Mouse (Mus musculus) liver, postnatal 0 days (tissue): Measurements from ENCODE around the gene Rnase13. TPM values are rescaled to one million over a fixed set of nuclear protein-coding genes. Genes with fewer than 3 reads are reported as not detected.

Experiments
- ATAC-seq: fragments of 200-750 bp; cut with Nextera tagmentation; 2 replicates; pipeline ENCODE4 v1.8.0; 2017; ENCODE audit warnings: mild to moderate bottlenecking, moderate library complexity
- DNase-seq: peaks from one replicate; pipeline ENCODE4 v3.0.0-alpha.2; 2016
- H3K27ac ChIP-seq: fragments of 300-500 bp; sonication (generic); 2 replicates; pipeline ENCODE4 v1.5.1; 2014; ENCODE audit warnings: antibody characterized with exemption, moderate library complexity, mild to moderate bottlenecking, low read depth
- H3K27me3 ChIP-seq: fragments of 300-500 bp; sonication (generic); 2 replicates; pipeline ENCODE4 v1.6.1; 2014; ENCODE audit warnings: low read length, control low read depth, mixed read lengths; ENCODE audit not compliant: insufficient read depth
- H3K36me3 ChIP-seq: fragments of 300-500 bp; sonication (generic); replicated peaks from 2 replicates; pipeline ENCODE4 v1.6.1; 2014; ENCODE audit warnings: mild to moderate bottlenecking, control low read depth, low read length, moderate library complexity, mixed read lengths; ENCODE audit not compliant: insufficient read depth
- H3K4me1 ChIP-seq: fragments of 300-500 bp; sonication (generic); 2 replicates; pipeline ENCODE4 v1.6.1; 2014; ENCODE audit warnings: antibody characterized with exemption, mild to moderate bottlenecking, control low read depth; ENCODE audit not compliant: insufficient read depth
- H3K4me2 ChIP-seq: fragments of 300-500 bp; sonication (generic); 2 replicates; pipeline ENCODE4 v1.6.1; 2014; ENCODE audit warnings: low read depth, mild to moderate bottlenecking, low read length, moderate library complexity, mixed read lengths
- H3K4me3 ChIP-seq: fragments of 300-500 bp; sonication (generic); 2 replicates; pipeline ENCODE4 v1.5.1; 2014; ENCODE audit warnings: low read depth, low read length
- H3K9ac ChIP-seq: fragments of 300-500 bp; sonication (generic); replicated peaks from 2 replicates; pipeline ENCODE4 v1.6.1; 2014; ENCODE audit warnings: mild to moderate bottlenecking, moderate library complexity
- H3K9me3 ChIP-seq: fragments of 300-500 bp; sonication (generic); 2 replicates; pipeline ENCODE4 v1.6.1; 2016; ENCODE audit warnings: mild to moderate bottlenecking, control low read depth, low read length, mixed read lengths
- CTCF ChIP-seq: sonication (generic); IDR thresholded peaks from 2 replicates; pipeline ENCODE4 v1.5.1; 2016; ENCODE audit warnings: antibody characterized with exemption, low read depth
- EP300 ChIP-seq: IDR thresholded peaks from 2 replicates; pipeline ENCODE4 v1.6.1; 2016; ENCODE audit warnings: antibody characterized with exemption, low read depth, mild to moderate bottlenecking
- WGBS: fragments of 180-500 bp; shearing (Covaris S2); extraction: QIAGEN DNeasy Blood & Tissue Kit; methylation state at CpG from one replicate; pipeline ENCODE4 v1.1.7; 2014; ENCODE audit not compliant: insufficient replicate concordance; 5-methylcytosine and 5-hydroxymethylcytosine counted together
- polyA plus RNA-seq: library from polyadenylated mRNA; unstranded; fragments of >200 nt; fragmentation: Nextera tagmentation; extraction: Ambion mirVana; gene quantifications from 2 replicates; pipeline ENCODE4 v1.2.1, GENCODE M21; 2015

Rnase13 gene
- polyA plus RNA-seq, 1 experiment from 2014 or later = not detected

DNA sequence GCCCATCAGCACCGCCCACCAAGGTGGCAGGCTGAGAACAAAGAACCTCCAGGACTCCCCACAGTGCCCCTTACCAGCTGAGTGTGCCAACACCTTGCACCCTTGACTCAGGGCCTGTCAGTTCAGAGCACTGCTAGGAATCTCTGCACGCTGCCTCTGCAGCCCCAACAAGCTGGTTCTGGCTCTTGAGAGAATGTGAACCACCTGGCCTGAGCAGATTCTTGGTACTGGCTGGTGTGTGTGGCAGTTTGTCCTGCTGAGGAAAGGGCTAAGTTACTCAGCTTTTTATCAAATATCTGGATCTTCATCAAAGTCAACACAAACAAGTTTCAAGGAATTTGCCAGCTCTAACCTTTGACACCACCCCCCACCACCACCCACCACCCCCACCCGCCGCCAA lies 919 bp upstream of the Rnase13 start:
- Histone ChIP-seq H3K9ac (no peak overlapping the region), H3K4me3 (no peak overlapping the region), H3K4me1 (peaks cover 12% of the 10 kb centered on the region), H3K27ac (no peak overlapping the region), H3K9me3 (no peaks in the 10 kb centered on the region), H3K36me3 (no peaks in the 10 kb centered on the region), H3K27me3 (no peaks in the 10 kb centered on the region), H3K4me2 (no peak overlapping the region)
- 71% methylated on average over 4 of the region's 4 CpGs for WGBS
- TF ChIP-seq CTCF (no peak), EP300 (no peak)
- ATAC-seq (no peak), DNase-seq (no peak)

DNA sequence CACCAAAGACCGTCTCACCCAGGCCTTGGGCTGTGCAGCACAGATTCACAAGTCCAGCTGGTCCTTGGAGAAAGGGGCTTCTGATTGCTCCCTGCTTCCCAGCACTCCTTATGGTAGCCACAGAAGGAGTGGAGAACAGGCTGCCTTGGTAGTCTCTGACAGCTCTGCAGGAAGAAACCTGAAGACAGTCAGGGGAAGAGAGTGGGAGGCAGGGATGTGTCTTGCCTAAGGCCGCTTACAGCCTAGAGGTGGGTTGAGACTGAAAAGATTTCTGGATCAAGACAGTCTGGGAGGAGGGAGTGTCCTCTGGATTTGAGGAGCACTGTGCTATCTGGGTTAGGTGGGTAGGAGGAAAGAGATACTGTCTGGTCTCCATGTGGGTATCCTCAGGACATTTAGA lies 337 bp upstream of the Rnase13 start:
- no peaks in the 10 kb centered on the region for H3K27me3 ChIP-seq
- no peaks in the 10 kb centered on the region for H3K9me3 ChIP-seq
- no peak for TF ChIP-seq EP300
- no peak for TF ChIP-seq CTCF
- ATAC-seq (no peak), DNase-seq (no peak)
- H3K4me1 ChIP-seq = peaks cover 12% of the 10 kb centered on the region
- no peak overlapping the region for H3K4me2 ChIP-seq
- H3K36me3 ChIP-seq = no peaks in the 10 kb centered on the region
- H3K4me3 ChIP-seq = no peak overlapping the region
- H3K9ac ChIP-seq = no peak overlapping the region
- H3K27ac ChIP-seq = no peak overlapping the region
- WGBS = 69% methylated on average over 2 of the region's 2 CpGs

DNA sequence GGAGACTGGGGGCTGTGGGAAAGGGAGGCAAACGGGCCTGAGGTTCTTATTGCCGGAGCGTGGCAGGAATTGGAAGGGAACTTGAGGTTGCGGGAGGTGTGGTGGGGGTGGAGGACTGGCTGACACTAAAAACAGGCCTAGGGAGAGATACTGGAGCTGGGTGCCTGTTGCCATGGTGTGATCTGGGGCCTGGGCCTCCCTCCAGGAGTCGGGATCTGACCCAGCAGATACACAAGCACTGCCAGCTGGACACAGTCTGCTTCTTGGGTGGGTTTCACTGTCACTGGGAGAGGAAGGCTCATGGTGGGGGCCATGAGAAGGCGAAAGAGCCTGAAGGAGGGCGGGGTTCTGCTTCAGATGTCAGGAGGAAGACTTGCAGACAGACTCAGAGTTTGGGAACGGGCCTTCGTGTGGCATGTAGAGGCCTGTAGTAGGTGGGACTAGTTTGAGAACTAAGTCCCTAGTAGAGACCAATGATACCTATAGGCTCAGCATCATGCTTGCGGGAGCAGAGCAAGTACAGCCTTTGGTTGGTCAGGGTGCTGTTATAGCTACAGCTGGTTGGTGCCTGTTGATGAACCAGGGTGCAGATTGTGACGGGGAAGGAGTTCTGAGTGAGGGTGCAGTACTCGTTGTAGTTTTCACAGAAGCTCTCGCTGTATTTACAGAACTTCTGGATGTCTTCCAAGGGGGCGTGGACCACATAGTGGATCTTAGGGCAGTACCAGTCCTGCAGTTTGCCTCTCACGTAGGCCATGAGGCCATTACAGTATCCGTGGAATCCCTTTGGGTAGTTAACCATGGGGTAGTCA lies 608 bp downstream of the Rnase13 start:
- ATAC-seq (no peak), DNase-seq (no peak)
- no peak for TF ChIP-seq CTCF
- TF ChIP-seq EP300 = no peak
- 68% methylated on average over 16 of the region's 16 CpGs for WGBS
- no peaks in the 10 kb centered on the region for H3K9me3 ChIP-seq
- peak overlapping the region; percentile 34; the same call in 1 of the 2 replicates for H3K27ac ChIP-seq
- H3K4me3 ChIP-seq = no peak overlapping the region
- no peaks in the 10 kb centered on the region for H3K36me3 ChIP-seq
- no peak overlapping the region for H3K9ac ChIP-seq
- no peaks in the 10 kb centered on the region for H3K27me3 ChIP-seq
- H3K4me1 ChIP-seq = peaks cover 12% of the 10 kb centered on the region
- no peak overlapping the region for H3K4me2 ChIP-seq

DNA sequence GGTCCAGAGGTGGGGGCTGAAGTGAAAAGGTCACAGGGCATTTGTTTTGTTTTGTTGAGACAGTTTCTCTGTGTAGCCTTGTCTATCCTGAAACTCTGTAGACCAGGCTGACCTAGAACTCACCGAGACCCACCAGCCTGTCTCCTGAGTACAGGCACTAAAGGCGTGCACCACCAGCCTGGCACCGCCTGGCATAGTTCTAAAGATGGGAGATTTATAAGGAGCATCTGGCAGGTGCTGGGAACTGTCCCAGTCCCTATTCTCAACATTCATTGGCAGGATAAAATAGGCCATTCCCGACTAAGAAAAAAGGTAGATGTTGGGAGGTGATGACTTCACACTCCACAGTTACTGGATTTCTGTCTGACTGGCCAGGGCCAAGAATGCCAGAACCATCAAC lies 3.6 kb downstream of the Rnase13 start:
- TF ChIP-seq CTCF = no peak
- TF ChIP-seq EP300 = no peak
- WGBS = 75% methylated on average over 4 of the region's 4 CpGs
- H3K27me3 ChIP-seq = no peaks in the 10 kb centered on the region
- no peak overlapping the region for H3K4me3 ChIP-seq
- H3K9ac ChIP-seq = no peak overlapping the region
- H3K27ac ChIP-seq = no peak overlapping the region
- ATAC-seq (no peak), DNase-seq (no peak)
- no peaks in the 10 kb centered on the region for H3K9me3 ChIP-seq
- H3K4me1 ChIP-seq = peaks cover 21% of the 10 kb centered on the region
- H3K4me2 ChIP-seq = no peak overlapping the region
- H3K36me3 ChIP-seq = no peaks in the 10 kb centered on the region

DNA sequence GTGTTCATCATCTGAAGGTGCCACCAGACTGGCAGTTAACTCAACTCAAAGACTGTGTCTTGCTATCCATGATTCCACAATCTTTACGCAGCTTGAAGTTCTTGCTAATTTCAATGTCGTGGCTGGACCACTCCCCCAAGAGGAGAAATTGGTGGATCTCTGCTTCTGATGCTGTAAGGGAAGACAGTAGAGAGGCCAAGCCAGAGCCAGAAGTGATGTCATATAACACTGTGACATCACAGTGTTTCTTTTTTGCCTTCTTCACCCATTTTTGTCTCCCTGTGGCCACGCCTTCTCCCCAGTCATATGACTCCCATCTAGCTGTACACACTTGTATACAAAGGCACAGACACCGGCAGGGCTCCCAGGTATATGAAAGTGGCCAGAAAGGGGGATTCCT lies 4.4 kb downstream of the Rnase13 start, which contains the start of gene Tppp2:
TSS of gene Tppp2 (plus strand) at position 301 of the 400 bp plus-strand sequence.
- H3K9me3 ChIP-seq = no peaks in the 10 kb centered on the region
- no peak within 1 kb of the TSS for H3K27ac ChIP-seq
- peaks cover 4% of the 10 kb centered on the region; the same call in 1 of the 2 replicates for H3K27me3 ChIP-seq
- TF ChIP-seq CTCF = no peak
- TF ChIP-seq EP300 = no peak
- DNase-seq = no peak
- no peak within 1 kb of the TSS for H3K9ac ChIP-seq
- WGBS = 83% methylated on average over 4 of the region's 4 CpGs
- no peak for ATAC-seq
- peaks cover 29% of the 10 kb centered on the region for H3K4me1 ChIP-seq
- no peaks in the 10 kb centered on the region for H3K36me3 ChIP-seq
- H3K4me3 ChIP-seq = no peak within 1 kb of the TSS
- no peak within 1 kb of the TSS for H3K4me2 ChIP-seq

DNA sequence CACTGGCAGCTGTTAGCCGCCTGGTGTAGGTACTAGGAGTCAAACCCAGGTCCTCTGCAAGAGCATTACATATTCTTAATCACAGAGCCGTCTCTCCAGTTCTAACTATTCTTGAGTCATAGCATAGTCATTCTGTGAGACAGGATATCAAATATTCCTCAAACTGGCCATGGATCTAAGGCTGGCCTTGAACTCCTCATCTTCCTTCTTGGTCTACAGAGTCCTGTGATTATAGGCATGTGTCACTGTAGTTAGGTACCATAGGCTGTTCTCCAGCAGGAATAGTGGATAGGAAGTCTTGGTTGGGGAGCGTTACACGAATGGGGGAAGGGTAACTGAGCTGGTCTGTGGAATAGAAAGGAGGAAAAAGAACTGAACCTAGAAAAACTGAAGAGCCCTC lies 6.0 kb downstream of the Rnase13 start:
- peaks cover 4% of the 10 kb centered on the region; the same call in 1 of the 2 replicates for H3K27me3 ChIP-seq
- peaks cover 19% of the 10 kb centered on the region for H3K4me1 ChIP-seq
- no peak overlapping the region for H3K4me2 ChIP-seq
- no peaks in the 10 kb centered on the region for H3K9me3 ChIP-seq
- WGBS = 75% methylated on average over 4 of the region's 4 CpGs
- no peak overlapping the region for H3K4me3 ChIP-seq
- no peaks in the 10 kb centered on the region for H3K36me3 ChIP-seq
- ATAC-seq (no peak), DNase-seq (no peak)
- no peak for TF ChIP-seq CTCF
- TF ChIP-seq EP300 = no peak
- H3K9ac ChIP-seq = no peak overlapping the region
- no peak overlapping the region for H3K27ac ChIP-seq
